Mouse (Mus musculus) forebrain, embryonic 11.5 days (tissue): ENCODE results near the gene Cd3d. TPM values are rescaled to one million over a fixed set of nuclear protein-coding genes. Genes with fewer than 3 reads are reported as not detected.
A peak's percentile ranks its signal among the peaks of the same experiment; 100 is the strongest.

Source experiments
- ATAC-seq: fragments of 200-750 bp; cut with Nextera tagmentation; replicated peaks from 2 replicates; pipeline ENCODE4 v1.8.0; 2017; ENCODE audit warnings: moderate TSS enrichment; ENCODE audit not compliant: low FRiP score
- DNase-seq: peaks from one replicate; pipeline ENCODE4 v3.0.0-alpha.2; 2017; ENCODE audit warnings: low spot score
- H3K27ac ChIP-seq: fragments of 300-500 bp; sonication (generic); 2 replicates; pipeline ENCODE4 v1.5.1; 2014; ENCODE audit warnings: low read depth, low read length
- H3K27me3 ChIP-seq: fragments of 300-500 bp; sonication (generic); 2 replicates; pipeline ENCODE4 v1.6.1; 2014; ENCODE audit warnings: mild to moderate bottlenecking, low read length, mixed read lengths; ENCODE audit not compliant: control insufficient read depth, insufficient read depth
- H3K36me3 ChIP-seq: fragments of 300-500 bp; sonication (generic); 2 replicates; pipeline ENCODE4 v1.6.1; 2014; ENCODE audit warnings: mild to moderate bottlenecking, low read length, moderate library complexity, mixed read lengths; ENCODE audit not compliant: control insufficient read depth, insufficient read depth
- H3K4me1 ChIP-seq: fragments of 300-500 bp; sonication (generic); replicated peaks from 2 replicates; pipeline ENCODE4 v1.6.1; 2014; ENCODE audit warnings: low read length, mixed read lengths; ENCODE audit not compliant: control insufficient read depth, insufficient read depth
- H3K4me2 ChIP-seq: fragments of 300-500 bp; sonication (generic); 2 replicates; pipeline ENCODE4 v1.6.1; 2014; ENCODE audit warnings: low read depth, mild to moderate bottlenecking, low read length, moderate library complexity, mixed read lengths; ENCODE audit not compliant: severe bottlenecking
- H3K4me3 ChIP-seq: fragments of 300-500 bp; sonication (generic); 2 replicates; pipeline ENCODE4 v1.5.1; 2014; ENCODE audit warnings: low read depth, low read length
- H3K9ac ChIP-seq: fragments of 300-500 bp; sonication (generic); 2 replicates; pipeline ENCODE4 v1.6.1; 2014; ENCODE audit warnings: low read length
- H3K9me3 ChIP-seq: fragments of 300-500 bp; sonication (generic); 2 replicates; pipeline ENCODE4 v1.6.1; 2016; ENCODE audit warnings: low read length, mixed read lengths; ENCODE audit not compliant: control insufficient read depth
- WGBS: fragments of 180-500 bp; shearing (Covaris S2); extraction: QIAGEN DNeasy Blood & Tissue Kit; methylation state at CpG from one replicate; pipeline ENCODE4 v1.1.7; 2014; 5-methylcytosine and 5-hydroxymethylcytosine counted together
- polyA plus RNA-seq: library from polyadenylated mRNA; unstranded; fragments of >200 nt; fragmentation: Nextera tagmentation; extraction: Ambion mirVana; gene quantifications from 2 replicates; pipeline ENCODE4 v1.2.1, GENCODE M21; 2014

The Cd3d gene
- not detected in 2 replicates for polyA plus RNA-seq

- Histone ChIP-seq H3K9ac (no peak within 1 kb of the TSS), H3K4me1 (no peaks in the 10 kb centered on the region), H3K27ac (no peak within 1 kb of the TSS), H3K4me2 (no peak within 1 kb of the TSS), H3K36me3 (no peaks in the 10 kb centered on the region), H3K9me3 (no peaks in the 10 kb centered on the region), H3K4me3 (no peak within 1 kb of the TSS), H3K27me3 (no peaks in the 10 kb centered on the region)
- WGBS: 82% methylated on average over 4 of the region's 4 CpGs
- DNase-seq: no peak
- ATAC-seq: no peak
Measured at GRCm38 (mm10) chr9:44981676-44982075, at the start of gene Cd3d. TSS of gene Cd3d (plus strand) at chr9:44981786.

DNA sequence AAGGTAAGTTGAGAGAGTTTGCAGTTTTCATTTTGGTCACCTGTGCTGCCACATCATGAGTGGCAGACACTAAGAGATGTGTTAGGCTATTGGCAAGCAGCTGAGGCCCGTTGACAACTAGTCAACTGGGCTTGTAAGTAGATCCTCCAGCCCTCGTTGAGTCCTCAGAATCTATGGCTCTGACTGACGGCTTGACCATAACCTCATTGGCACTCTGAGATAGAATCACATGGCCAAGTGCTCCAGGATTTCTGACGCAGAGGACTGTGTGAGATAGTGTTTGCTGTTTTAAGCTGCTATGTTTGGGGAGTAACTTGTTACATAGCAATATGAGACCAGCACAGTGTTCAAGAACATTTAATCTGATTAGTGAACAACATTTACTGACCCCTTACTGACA is 39.8 kb upstream of the Cd3d start:
- 95% methylated on average over 4 of the region's 4 CpGs for WGBS
- ATAC-seq: no peak

DNA sequence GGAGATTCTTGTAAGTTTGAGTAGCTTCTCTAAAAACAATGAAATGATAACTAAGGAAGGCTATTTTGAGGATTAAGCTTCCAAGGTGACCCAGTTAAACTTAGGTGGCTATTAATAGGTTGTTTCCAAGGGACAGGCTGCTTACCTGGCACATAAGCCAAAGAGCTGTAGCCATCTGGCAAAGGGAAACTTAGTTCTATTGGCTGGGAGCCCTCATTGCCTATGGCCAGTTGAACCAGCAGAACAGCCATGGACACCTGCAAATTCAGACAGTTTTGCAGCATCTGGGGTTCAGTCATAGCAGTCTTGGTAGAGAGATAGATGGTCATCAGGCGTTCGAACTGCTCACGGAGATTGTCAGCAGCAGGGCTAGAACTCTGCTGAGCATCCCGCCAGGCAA is 39.2 kb upstream of the Cd3d start:
- Histone ChIP-seq H3K9ac (no peak overlapping the region), H3K27me3 (no peaks in the 10 kb centered on the region), H3K4me2 (no peak overlapping the region), H3K36me3 (no peaks in the 10 kb centered on the region; the same call in 1 of the 2 replicates), H3K4me1 (no peaks in the 10 kb centered on the region), H3K4me3 (no peak overlapping the region), H3K27ac (no peak overlapping the region), H3K9me3 (no peaks in the 10 kb centered on the region)
- DNase-seq (no peak), ATAC-seq (no peak)
- WGBS: 95% methylated on average over 4 of the region's 4 CpGs

More for the DNA sequence above, 39.8 kb upstream of the Cd3d start:
- H3K4me1 ChIP-seq: no peaks in the 10 kb centered on the region
- no peaks in the 10 kb centered on the region for H3K27me3 ChIP-seq
- no peak overlapping the region for H3K27ac ChIP-seq
- no peak for DNase-seq
- H3K9ac ChIP-seq: no peak overlapping the region
- no peak overlapping the region for H3K4me2 ChIP-seq
- H3K36me3 ChIP-seq: no peaks in the 10 kb centered on the region; the same call in 1 of the 2 replicates
- H3K9me3 ChIP-seq: no peaks in the 10 kb centered on the region
- H3K4me3 ChIP-seq: no peak overlapping the region

DNA sequence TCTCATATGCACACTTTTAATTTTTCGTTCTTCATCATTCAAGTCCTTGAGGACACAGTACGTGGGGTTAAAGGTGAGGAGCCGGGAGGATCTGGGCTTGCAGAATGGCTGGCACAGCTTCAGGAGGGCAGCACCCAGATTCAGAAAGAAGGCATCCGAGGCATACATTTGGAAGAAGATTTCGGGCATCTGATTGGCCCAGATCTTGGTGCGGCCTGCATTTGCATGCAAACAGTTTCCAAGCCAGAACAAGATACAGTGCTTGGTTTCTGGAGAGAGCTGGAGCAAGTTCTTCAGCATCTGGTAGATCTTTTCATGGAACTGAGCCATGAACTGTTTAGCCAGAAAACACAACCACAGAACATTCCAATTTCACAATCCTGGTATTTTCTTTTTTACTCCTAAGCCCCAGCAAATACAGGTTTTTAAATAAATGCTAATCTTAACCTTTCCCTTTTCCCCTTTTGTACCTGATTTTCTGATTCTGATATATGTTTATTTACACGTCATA is 35.3 kb upstream of the Cd3d start:
- Histone ChIP-seq H3K9ac (no peak overlapping the region), H3K4me1 (no peaks in the 10 kb centered on the region), H3K27me3 (no peaks in the 10 kb centered on the region), H3K36me3 (no peaks in the 10 kb centered on the region; the same call in none of the 2 replicates), H3K4me2 (no peak overlapping the region), H3K27ac (no peak overlapping the region), H3K9me3 (no peaks in the 10 kb centered on the region), H3K4me3 (no peak overlapping the region)
- no peak for ATAC-seq
- 89% methylated on average over 7 of the region's 7 CpGs for WGBS
- no peak for DNase-seq

GRCm38 (mm10) chr9:44947836-44948235 is 33.8 kb upstream of the Cd3d start:
- DNase-seq (no peak), ATAC-seq (no peak)
- H3K4me1 ChIP-seq: no peaks in the 10 kb centered on the region
- H3K4me3 ChIP-seq: no peak overlapping the region
- H3K36me3 ChIP-seq: no peaks in the 10 kb centered on the region; the same call in none of the 2 replicates
- no peaks in the 10 kb centered on the region for H3K27me3 ChIP-seq
- H3K9ac ChIP-seq: no peak overlapping the region
- WGBS: 91% methylated on average over 5 of the region's 5 CpGs
- H3K4me2 ChIP-seq: no peak overlapping the region
- H3K9me3 ChIP-seq: no peaks in the 10 kb centered on the region
- no peak overlapping the region for H3K27ac ChIP-seq

- Histone ChIP-seq H3K36me3 (no peaks in the 10 kb centered on the region; the same call in none of the 2 replicates), H3K9ac (no peak overlapping the region), H3K27me3 (no peaks in the 10 kb centered on the region), H3K4me1 (no peaks in the 10 kb centered on the region), H3K4me3 (no peak overlapping the region), H3K9me3 (no peaks in the 10 kb centered on the region), H3K4me2 (no peak overlapping the region), H3K27ac (no peak overlapping the region)
- WGBS: 87% methylated on average over 3 of the region's 3 CpGs
- no peak for ATAC-seq
- DNase-seq: no peak
Measured at GRCm38 (mm10) chr9:44954432-44954831, 27.2 kb upstream of the Cd3d start.

GRCm38 (mm10) chr9:44965126-44965832 is 16.3 kb upstream of the Cd3d start, which contains the start of gene Ube4a:
TSS of gene Ube4a (minus strand) at chr9:44965600.
- Histone ChIP-seq H3K9ac (peak within 1 kb of the TSS; percentile 69), H3K27me3 (no peaks in the 10 kb centered on the region), H3K27ac (no peak within 1 kb of the TSS), H3K9me3 (no peaks in the 10 kb centered on the region), H3K4me3 (peak within 1 kb of the TSS; percentile 86), H3K36me3 (no peaks in the 10 kb centered on the region), H3K4me1 (peaks cover 8% of the 10 kb centered on the region; the same call in 1 of the 2 replicates), H3K4me2 (peak within 1 kb of the TSS; percentile 87)
- DNase-seq (peak; percentile 100), ATAC-seq (peak; percentile 95)
- WGBS: under 1% methylated on average over 39 of the region's 39 CpGs

- no peaks in the 10 kb centered on the region for H3K9me3 ChIP-seq
- no peak overlapping the region for H3K27ac ChIP-seq
- 14% methylated on average over 10 of the region's 10 CpGs for WGBS
- peaks cover 8% of the 10 kb centered on the region; the same call in 1 of the 2 replicates for H3K4me1 ChIP-seq
- H3K4me3 ChIP-seq: peak overlapping the region; percentile 86
- H3K4me2 ChIP-seq: peak overlapping the region; percentile 68
- DNase-seq: no peak
- no peak for ATAC-seq
- peak overlapping the region; percentile 48; the same call in 1 of the 2 replicates for H3K9ac ChIP-seq
- no peaks in the 10 kb centered on the region for H3K27me3 ChIP-seq
- H3K36me3 ChIP-seq: no peaks in the 10 kb centered on the region
Measured at GRCm38 (mm10) chr9:44965833-44966466, 15.6 kb upstream of the Cd3d start.
